Mouse (Mus musculus): ENCODE data around the gene Mmp14. TPM values are rescaled to one million over a fixed set of nuclear protein-coding genes. Genes with fewer than 3 reads are reported as not detected.

Gene Mmp14
- total RNA-seq, 1 experiment = 29.8 TPM

DNA sequence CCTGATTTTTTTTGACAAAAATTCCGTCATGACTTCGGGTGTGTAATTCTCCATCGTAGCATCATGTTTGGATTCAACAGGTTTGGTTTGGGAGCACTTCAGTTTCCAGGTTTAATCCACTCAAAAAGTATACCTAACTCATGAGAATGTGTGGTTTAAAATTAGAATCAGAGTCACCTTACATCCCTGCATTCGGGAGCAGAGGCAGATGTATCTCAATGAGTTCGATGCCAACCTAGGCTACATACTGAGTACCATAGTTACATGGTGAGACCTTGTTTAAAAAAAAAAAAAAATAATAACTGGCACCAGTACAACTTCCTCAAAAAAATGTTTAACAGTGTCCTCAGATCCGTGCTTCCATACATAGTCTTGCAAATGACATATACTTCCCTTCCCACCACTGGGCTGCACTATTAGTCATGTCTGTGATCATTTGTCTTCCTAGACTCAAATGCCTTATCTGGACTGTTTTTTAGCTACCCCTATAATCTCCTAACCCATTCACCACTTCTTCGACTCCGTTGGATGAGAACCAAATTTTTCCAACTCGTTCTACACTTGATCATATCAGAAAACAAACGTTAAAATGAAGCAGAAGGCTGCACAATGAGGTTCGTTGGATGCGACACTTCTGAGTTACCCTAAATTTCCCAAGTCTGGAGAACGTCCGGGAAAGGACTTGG lies 5.3 kb upstream of the Mmp14 start:
- Histone ChIP-seq H3K4me3 (ENCODE audit: insufficient read depth in 1 of 2, low read depth in 1 of 2, low read length in 2 of 2, poor library complexity in 1 of 2, severe bottlenecking in 1 of 2) (peak overlapping the region; percentile 79 to 88), H3K9ac (ENCODE audit: insufficient read depth, low read depth, low read length, poor library complexity, severe bottlenecking) (peak overlapping the region; percentile 88), H3K36me3 (ENCODE audit: control insufficient read depth, insufficient read depth, low read length, poor library complexity, severe bottlenecking) (peaks cover 7% of the 10 kb centered on the region), H3K27ac (ENCODE audit: insufficient read depth, low read depth, low read length, poor library complexity, severe bottlenecking) (peak overlapping the region; percentile 52; the same call in 1 of the 2 replicates), H3K4me1 (ENCODE audit: control insufficient read depth in 2 of 2, insufficient read depth in 2 of 2, low read length in 2 of 2, poor library complexity in 1 of 2) (peaks cover 3 to 10% of the 10 kb centered on the region in 2 experiments; a peak in 3 of 4 replicates), H3K9me3 (ENCODE audit: control insufficient read depth, insufficient read depth, low read depth, low read length) (no peaks in the 10 kb centered on the region)
- in situ Hi-C loops (cut with MboI; ENCODE audit: low sequenced_read_pairs in 2 of 2, unreplicated experiment in 2 of 2) = no loop called here
- no peak for DNase-seq (ENCODE audit: low read depth, low spot score)
- TF ChIP-seq HCFC1 (IDR thresholded peaks at IDR 0.05; ENCODE audit: borderline replicate concordance, insufficient read depth, low read length) (no peak), ZC3H11A (IDR thresholded peaks at IDR 0.05; ENCODE audit: borderline replicate concordance, low read depth, low read length) (no peak), MAFK (IDR thresholded peaks at IDR 0.05; ENCODE audit: insufficient read depth, low read depth, low read length) (no peak), CHD2 (IDR thresholded peaks at IDR 0.05; ENCODE audit: low read depth, low read length) (no peak), ZNF384 (IDR thresholded peaks at IDR 0.05; ENCODE audit: low read depth, low read length) (no peak)

GRCm38 (mm10) chr14:54426689-54427398 lies 4.6 kb upstream of the Mmp14 start, which contains the start of gene Mrpl52:
Gene Mrpl52 (plus strand): TSS chr14:54426909.
- TF ChIP-seq CHD2 (IDR thresholded peaks at IDR 0.05; ENCODE audit: low read depth, low read length) (0 out of 2 replicates have a peak, but pooled peaks have one; percentile 34), MAFK (IDR thresholded peaks at IDR 0.05; ENCODE audit: insufficient read depth, low read depth, low read length) (no peak), ZNF384 (IDR thresholded peaks at IDR 0.05; ENCODE audit: low read depth, low read length) (0 out of 2 replicates have a peak, but pooled peaks have one; percentile 13), ZC3H11A (IDR thresholded peaks at IDR 0.05; ENCODE audit: borderline replicate concordance, low read depth, low read length) (peak; percentile 87), HCFC1 (IDR thresholded peaks at IDR 0.05; ENCODE audit: borderline replicate concordance, insufficient read depth, low read length) (peak; percentile 74; the same call in 1 of the 2 replicates)
- in situ Hi-C loops (cut with MboI; ENCODE audit: low sequenced_read_pairs in 2 of 2, unreplicated experiment in 2 of 2) = no loop called here
- H3K36me3 ChIP-seq (ENCODE audit: control insufficient read depth, insufficient read depth, low read length, poor library complexity, severe bottlenecking) = peaks cover 7% of the 10 kb centered on the region

DNA sequence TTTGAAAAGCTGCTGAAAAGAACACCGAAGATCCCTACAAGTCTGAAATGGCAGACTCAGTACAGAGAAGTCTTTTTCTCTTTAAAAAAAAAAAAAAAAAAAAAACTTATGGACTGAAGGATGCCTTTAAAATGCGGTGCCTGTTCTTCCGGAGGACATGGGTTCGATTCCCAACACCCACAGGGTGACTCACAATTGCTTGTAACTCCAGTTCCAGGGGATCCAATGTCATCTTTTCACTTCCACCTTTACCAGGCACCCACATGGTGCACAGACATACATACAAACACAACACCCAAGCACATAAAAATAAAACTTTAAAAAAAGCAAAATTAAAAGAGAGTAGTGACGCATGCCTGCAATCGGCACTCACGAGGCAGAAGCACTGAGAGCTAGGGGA lies 3.7 kb upstream of the Mmp14 start:
- peak overlapping the region in 1 of 2 experiments; percentile 79; a peak in 2 of 4 replicates for H3K4me3 ChIP-seq (ENCODE audit: insufficient read depth in 1 of 2, low read depth in 1 of 2, low read length in 2 of 2, poor library complexity in 1 of 2, severe bottlenecking in 1 of 2)
- peaks cover 7% of the 10 kb centered on the region for H3K36me3 ChIP-seq (ENCODE audit: control insufficient read depth, insufficient read depth, low read length, poor library complexity, severe bottlenecking)
- H3K9ac ChIP-seq (ENCODE audit: insufficient read depth, low read depth, low read length, poor library complexity, severe bottlenecking) = no peak overlapping the region
- no peak overlapping the region for H3K27ac ChIP-seq (ENCODE audit: insufficient read depth, low read depth, low read length, poor library complexity, severe bottlenecking)
- no peak for DNase-seq (ENCODE audit: low read depth, low spot score)
- H3K4me1 ChIP-seq (ENCODE audit: control insufficient read depth in 2 of 2, insufficient read depth in 2 of 2, low read length in 2 of 2, poor library complexity in 1 of 2) = peaks cover 3 to 12% of the 10 kb centered on the region in 2 experiments; a peak in 3 of 4 replicates
- TF ChIP-seq ZC3H11A (IDR thresholded peaks at IDR 0.05; ENCODE audit: borderline replicate concordance, low read depth, low read length) (no peak), ZNF384 (IDR thresholded peaks at IDR 0.05; ENCODE audit: low read depth, low read length) (no peak), CHD2 (IDR thresholded peaks at IDR 0.05; ENCODE audit: low read depth, low read length) (no peak), MAFK (IDR thresholded peaks at IDR 0.05; ENCODE audit: insufficient read depth, low read depth, low read length) (no peak), HCFC1 (IDR thresholded peaks at IDR 0.05; ENCODE audit: borderline replicate concordance, insufficient read depth, low read length) (no peak)
- in situ Hi-C loops (cut with MboI; ENCODE audit: low sequenced_read_pairs in 2 of 2, unreplicated experiment in 2 of 2) = no loop called here
- H3K9me3 ChIP-seq (ENCODE audit: control insufficient read depth, insufficient read depth, low read depth, low read length) = no peaks in the 10 kb centered on the region

More at GRCm38 (mm10) chr14:54426689-54427398, 4.6 kb upstream of the Mmp14 start, which contains the start of gene Mrpl52:
- DNase-seq (ENCODE audit: low read depth, low spot score) = peak; percentile 83
- Histone ChIP-seq H3K27ac (ENCODE audit: insufficient read depth, low read depth, low read length, poor library complexity, severe bottlenecking) (peak within 1 kb of the TSS; percentile 52), H3K9me3 (ENCODE audit: control insufficient read depth, insufficient read depth, low read depth, low read length) (no peaks in the 10 kb centered on the region), H3K4me1 (ENCODE audit: control insufficient read depth in 2 of 2, insufficient read depth in 2 of 2, low read length in 2 of 2, poor library complexity in 1 of 2) (peaks cover 3 to 10% of the 10 kb centered on the region in 2 experiments; a peak in 3 of 4 replicates), H3K4me3 (ENCODE audit: insufficient read depth in 1 of 2, low read depth in 1 of 2, low read length in 2 of 2, poor library complexity in 1 of 2, severe bottlenecking in 1 of 2) (peak within 1 kb of the TSS; percentile 79 to 88), H3K9ac (ENCODE audit: insufficient read depth, low read depth, low read length, poor library complexity, severe bottlenecking) (peak within 1 kb of the TSS; percentile 88)

GRCm38 (mm10) chr14:54428421-54428820 lies 3.0 kb upstream of the Mmp14 start:
- in situ Hi-C loops (cut with MboI; ENCODE audit: low sequenced_read_pairs in 2 of 2, unreplicated experiment in 2 of 2) = no loop called here
- Histone ChIP-seq H3K36me3 (ENCODE audit: control insufficient read depth, insufficient read depth, low read length, poor library complexity, severe bottlenecking) (peaks cover 7% of the 10 kb centered on the region), H3K9me3 (ENCODE audit: control insufficient read depth, insufficient read depth, low read depth, low read length) (no peaks in the 10 kb centered on the region), H3K27ac (ENCODE audit: insufficient read depth, low read depth, low read length, poor library complexity, severe bottlenecking) (no peak overlapping the region), H3K9ac (ENCODE audit: insufficient read depth, low read depth, low read length, poor library complexity, severe bottlenecking) (no peak overlapping the region), H3K4me3 (ENCODE audit: insufficient read depth in 1 of 2, low read depth in 1 of 2, low read length in 2 of 2, poor library complexity in 1 of 2, severe bottlenecking in 1 of 2) (no peak overlapping the region), H3K4me1 (ENCODE audit: control insufficient read depth in 2 of 2, insufficient read depth in 2 of 2, low read length in 2 of 2, poor library complexity in 1 of 2) (peaks cover 3 to 18% of the 10 kb centered on the region in 2 experiments; a peak in 3 of 4 replicates)
- TF ChIP-seq ZNF384 (IDR thresholded peaks at IDR 0.05; ENCODE audit: low read depth, low read length) (no peak), CHD2 (IDR thresholded peaks at IDR 0.05; ENCODE audit: low read depth, low read length) (no peak), ZC3H11A (IDR thresholded peaks at IDR 0.05; ENCODE audit: borderline replicate concordance, low read depth, low read length) (no peak)
- no peak for DNase-seq (ENCODE audit: low read depth, low spot score)

Data from ES-E14 (cell line).